8 mouse cellular contexts compared by ENCODE assay signal in the genomic region with DNA sequence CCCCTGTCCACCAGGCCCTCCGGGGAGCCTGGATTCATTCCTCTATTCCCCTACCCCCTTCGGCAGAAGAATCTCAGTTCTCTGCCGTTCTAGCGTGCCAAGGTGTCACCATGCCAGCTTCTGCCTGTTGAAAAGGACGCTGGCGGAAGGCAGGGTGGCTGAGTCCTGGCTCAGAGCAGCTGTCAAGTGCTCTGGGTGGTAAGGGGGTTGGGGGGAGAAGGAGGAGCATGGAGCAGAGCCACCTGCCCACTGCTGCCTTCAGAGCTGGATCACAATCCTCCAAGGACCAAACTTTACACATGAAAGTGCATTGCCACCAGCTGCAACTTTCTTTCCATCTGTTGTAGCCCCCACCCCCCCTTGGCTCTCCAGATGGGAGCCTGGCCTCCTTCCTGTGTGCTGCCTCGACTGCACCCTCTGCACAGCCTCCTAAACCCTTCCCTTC. TPM values are rescaled to one million over a fixed set of nuclear protein-coding genes. Genes with fewer than 3 reads are reported as not detected.
A peak's percentile ranks its signal among the peaks of the same experiment; 100 is the strongest.
DNase-seq lines count a peak whose midpoint lies in the region; ATAC-seq and TF ChIP-seq lines count a peak whose summit lies in the region.

No protein-coding gene starts in this region.

- H3K9me3 ChIP-seq in limb, embryonic 12.5 days = no peaks in the 10 kb centered on the region

- H3K9ac ChIP-seq in limb, embryonic 12.5 days (replicated peaks) = no peak overlapping the region

- H3K4me3 ChIP-seq in cerebellum, adult 2 months (replicated peaks; ENCODE audit: insufficient read depth, low read depth, low read length) = no peak overlapping the region
- H3K4me3 ChIP-seq in limb, embryonic 12.5 days (replicated peaks) = no peak overlapping the region

- H3K27me3 ChIP-seq in cerebellum, adult 2 months (ENCODE audit: control insufficient read depth, insufficient read depth, low read length) = no peaks in the 10 kb centered on the region
- H3K27me3 ChIP-seq in limb, embryonic 12.5 days = no peaks in the 10 kb centered on the region

- H3K36me3 ChIP-seq in limb, embryonic 12.5 days = peaks cover 51% of the 10 kb centered on the region

- WGBS in cerebellum, adult 2 months = 2% methylated on average over 7 of the region's 7 CpGs
- 43% methylated on average over 7 of the region's 7 CpGs for WGBS in limb, embryonic 12.5 days

- no peak for TF ChIP-seq CTCF in cerebellum, adult 2 months (IDR thresholded peaks at IDR 0.05; ENCODE audit: borderline replicate concordance, insufficient read depth, low read depth, low read length)

- peaks cover 37% of the 10 kb centered on the region for H3K4me1 ChIP-seq in cerebellum, adult 2 months (ENCODE audit: control insufficient read depth, insufficient read depth, low read length)
- no peaks in the 10 kb centered on the region; the same call in 1 of the 2 replicates for H3K4me1 ChIP-seq in limb, embryonic 12.5 days (replicated peaks)

- no peak overlapping the region for H3K4me2 ChIP-seq in limb, embryonic 12.5 days

- peak overlapping the region; percentile 78 for H3K27ac ChIP-seq in cerebellum, adult 2 months (ENCODE audit: insufficient read depth, low read length)
- peak overlapping the region; percentile 57; the same call in 1 of the 2 replicates for H3K27ac ChIP-seq in limb, embryonic 12.5 days

- no peak for ATAC-seq in limb, embryonic 12.5 days (ENCODE audit: insufficient number of reproducible peaks, insufficient read depth, low FRiP score, low TSS enrichment, low read depth)

- TF ChIP-seq POLR2A in cerebellum, adult 2 months (IDR thresholded peaks at IDR 0.05; ENCODE audit: borderline replicate concordance, insufficient read depth, low read length) = no peak

- peak; percentile 63 for DNase-seq in adrenal gland, postnatal 14 days
- no peak for DNase-seq in adrenal gland, adult 2 months
- peak; percentile 85 to 91 for DNase-seq in cerebellum, adult 2 months
- DNase-seq in gonadal fat pad, adult 2 months (ENCODE audit: low read depth) = peak; percentile 80
- peak; percentile 72 for DNase-seq in thymus, postnatal 0 days (ENCODE audit: low spot score)
- DNase-seq in lung, postnatal 25 days (ENCODE audit: low spot score) = no peak
- no peak for DNase-seq in ovary, postnatal 10 days (ENCODE audit: low spot score)

RNA-seq across cellular contexts. Expression of gene Slc35b1, which starts 7.8 kb away (rescaled TPM):
- 51.0 and 62.2 TPM in 2 replicates for total RNA-seq in adrenal gland, postnatal 14 days (2021)
- total RNA-seq in adrenal gland, adult 2 months (2021) = 10 to 100 TPM; 61.1 to 76.8 TPM
- 52.8 and 60.4 TPM in 2 replicates for polyA plus RNA-seq in adrenal gland, adult 2 months (2012; rRNA removed)
- polyA plus RNA-seq in cerebellum, adult 2 months (2012; rRNA removed) = 88.5 and 90.3 TPM in 2 replicates
- 157 TPM in 2 replicates for polyA plus RNA-seq in gonadal fat pad, adult 2 months (2012; rRNA removed)
- 122 and 125 TPM in 2 replicates for polyA plus RNA-seq in limb, embryonic 12.5 days (2016; fragmentation: Nextera tagmentation; extraction: Ambion mirVana)
- polyA plus RNA-seq in thymus, postnatal 0 days (2015; fragmentation: Nextera tagmentation; extraction: Ambion mirVana) = 93.1 and 95.3 TPM in 2 replicates

RNA-seq across cellular contexts. Expression of gene Spop, which starts 21.6 kb away (rescaled TPM):
- total RNA-seq in adrenal gland, postnatal 14 days (2021) = 110 and 123 TPM in 2 replicates
- total RNA-seq in adrenal gland, adult 2 months (2021) = 100 to 1,000 TPM; 105 to 187 TPM
- polyA plus RNA-seq in adrenal gland, adult 2 months (2012; rRNA removed) = 39.1 and 45.3 TPM in 2 replicates
- 147 and 149 TPM in 2 replicates for polyA plus RNA-seq in cerebellum, adult 2 months (2012; rRNA removed)
- 38.5 and 70.1 TPM in 2 replicates for polyA plus RNA-seq in gonadal fat pad, adult 2 months (2012; rRNA removed)
- polyA plus RNA-seq in limb, embryonic 12.5 days (2016; fragmentation: Nextera tagmentation; extraction: Ambion mirVana) = 157 TPM in 2 replicates
- polyA plus RNA-seq in thymus, postnatal 0 days (2015; fragmentation: Nextera tagmentation; extraction: Ambion mirVana) = 120 and 142 TPM in 2 replicates

RNA-seq across cellular contexts. Expression of gene Fam117a, which starts 55.4 kb away (rescaled TPM):
- total RNA-seq in adrenal gland, postnatal 14 days (2021) = 20.2 and 21.4 TPM in 2 replicates
- total RNA-seq in adrenal gland, adult 2 months (2021) = 10 to 100 TPM; 16.6 to 20.9 TPM
- 27.0 and 37.1 TPM in 2 replicates for polyA plus RNA-seq in adrenal gland, adult 2 months (2012; rRNA removed)
- 14.3 and 17.4 TPM in 2 replicates for polyA plus RNA-seq in cerebellum, adult 2 months (2012; rRNA removed)
- polyA plus RNA-seq in gonadal fat pad, adult 2 months (2012; rRNA removed) = 28.6 and 32.8 TPM in 2 replicates
- 19.2 and 20.9 TPM in 2 replicates for polyA plus RNA-seq in limb, embryonic 12.5 days (2016; fragmentation: Nextera tagmentation; extraction: Ambion mirVana)
- polyA plus RNA-seq in thymus, postnatal 0 days (2015; fragmentation: Nextera tagmentation; extraction: Ambion mirVana) = 24.2 and 27.3 TPM in 2 replicates

Comparison
In these comparisons a context has a peak if more than half of its experiments do, and no peak if none do; other contexts are left out.
1. DNase-seq: peak in adrenal gland, postnatal 14 days (single experiment), cerebellum, adult 2 months (2 of 2), gonadal fat pad, adult 2 months (single experiment) and thymus, postnatal 0 days (single experiment); none in adrenal gland, adult 2 months (single experiment), lung, postnatal 25 days (single experiment) and ovary, postnatal 10 days (single experiment).